Mouse (Mus musculus) lung, postnatal 14 days (tissue): ENCODE measurements around the gene Pspc1.
"Not testable (repeated sequence)": the region's sequence is repeated elsewhere in the genome, so short reads cannot be mapped to it uniquely, and the experiment has no call there.

Source experiments
- DNase-seq: peaks from one replicate; pipeline ENCODE4 v3.0.0; 2021

Gene Pspc1

DNA sequence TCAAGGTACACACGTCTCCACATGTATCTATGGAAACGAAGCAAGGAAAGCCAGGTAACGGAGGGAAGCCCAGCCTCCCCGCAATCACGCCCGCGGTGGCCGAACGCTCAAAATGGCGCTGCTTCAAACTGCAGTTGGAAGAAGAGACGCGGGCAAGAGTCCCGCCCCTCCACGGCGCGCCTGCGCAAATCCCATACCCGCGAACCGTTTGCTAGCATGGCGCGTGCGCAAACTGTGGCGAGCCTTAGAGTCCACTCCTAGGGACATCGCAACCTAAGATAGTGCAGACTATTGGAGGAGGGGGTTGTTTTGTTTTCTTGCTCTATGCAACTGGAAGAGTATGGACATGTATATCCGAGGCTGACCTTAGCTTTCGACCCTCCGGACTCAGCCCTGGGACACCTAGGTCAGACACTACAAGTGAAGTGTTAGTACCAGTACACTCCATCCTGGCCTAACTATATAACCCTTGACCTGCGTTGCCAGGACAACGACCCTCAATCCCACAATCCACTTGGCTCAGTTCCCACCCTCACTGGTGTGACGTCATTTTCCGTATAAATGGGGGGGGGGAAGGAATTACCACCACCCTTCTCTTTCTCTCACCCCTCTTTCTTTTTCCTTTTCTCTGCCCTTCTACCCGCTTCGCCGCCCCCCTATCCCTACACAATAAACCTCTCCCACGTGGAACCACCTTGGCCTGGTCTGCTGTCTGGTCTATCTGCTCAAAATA is at the start of gene Pspc1:
TSS of gene Pspc1 (minus strand) at position 117 of the 733 bp plus-strand sequence.
- peak; percentile 98 for DNase-seq

DNA sequence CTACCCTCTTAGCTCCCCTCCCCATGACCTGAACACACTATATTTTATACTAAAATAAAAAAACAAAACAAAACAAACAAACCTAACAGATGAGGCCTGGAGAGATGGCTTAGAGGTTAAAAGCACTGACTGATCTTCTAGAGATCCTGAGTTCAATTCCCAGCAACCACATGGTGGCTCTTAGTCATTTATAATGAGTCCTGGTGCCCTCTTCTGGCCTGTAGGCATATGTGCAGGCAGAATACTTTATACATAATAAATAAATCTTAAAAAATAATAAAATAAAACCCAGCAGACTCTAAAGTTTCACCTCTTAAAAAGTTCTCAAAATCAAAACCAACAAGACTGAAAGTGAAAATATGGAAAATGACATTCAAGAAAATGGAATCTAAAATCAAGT is 46.4 kb upstream of the Pspc1 start:
- no peak for DNase-seq

DNA sequence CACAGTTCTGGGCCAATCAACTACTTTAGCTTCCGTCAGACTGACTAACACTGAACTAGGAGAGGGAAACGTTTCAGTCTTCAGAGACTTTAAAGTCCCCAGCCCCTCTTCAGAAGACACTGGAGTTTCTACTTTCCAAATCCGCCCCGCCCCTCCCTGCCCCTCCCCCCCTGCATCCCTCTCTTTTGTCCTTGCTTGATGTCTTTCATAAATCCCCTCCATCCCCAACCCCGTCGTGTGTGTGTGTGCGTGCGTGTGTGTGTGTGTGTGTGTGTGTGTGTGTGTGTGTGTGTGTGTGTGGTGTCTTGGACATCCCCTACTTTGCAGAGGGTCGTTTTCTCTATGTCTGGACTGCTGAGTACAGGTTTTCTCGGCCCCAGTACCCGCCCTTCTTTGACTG is 39.5 kb upstream of the Pspc1 start:
- no peak for DNase-seq

DNA sequence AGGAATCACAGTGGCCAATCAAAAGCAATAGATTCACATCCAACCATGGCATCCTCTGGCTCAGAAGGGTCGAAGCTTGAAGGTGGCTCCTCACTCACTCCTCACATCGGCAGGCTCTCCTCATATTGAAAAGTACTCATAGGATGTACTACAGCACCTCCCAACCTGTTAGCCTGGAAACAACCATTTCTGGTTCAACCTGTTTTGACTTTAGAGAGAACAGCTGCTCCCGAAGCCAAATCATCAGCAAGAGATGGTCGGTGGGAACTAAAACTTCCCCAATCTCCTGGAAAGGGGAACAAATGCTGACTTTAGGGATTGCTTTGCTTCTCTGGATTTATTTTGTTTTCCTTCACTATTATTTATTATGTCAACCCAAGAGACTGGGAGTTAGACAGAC is 39.0 kb upstream of the Pspc1 start:
- DNase-seq, result no peak

DNA sequence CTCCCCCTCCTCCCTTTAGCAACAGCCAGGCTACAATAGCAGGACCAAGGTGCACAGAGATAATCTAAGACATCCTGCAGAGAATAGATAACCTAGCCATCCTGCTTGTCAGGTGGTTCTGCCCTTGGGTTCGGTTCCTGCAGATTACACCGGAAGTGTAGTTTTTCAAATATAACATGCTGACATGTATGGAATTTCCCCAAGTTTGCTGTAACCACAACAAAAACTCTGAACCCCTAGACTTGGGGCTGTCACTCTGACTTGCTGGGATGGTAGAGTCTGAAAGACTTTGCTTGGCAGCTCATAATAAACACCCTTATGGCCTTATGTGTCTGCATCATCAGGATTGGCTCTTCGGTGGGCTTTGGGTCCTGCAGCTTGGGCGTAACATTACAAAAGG is 38.4 kb upstream of the Pspc1 start:
- no peak for DNase-seq

DNA sequence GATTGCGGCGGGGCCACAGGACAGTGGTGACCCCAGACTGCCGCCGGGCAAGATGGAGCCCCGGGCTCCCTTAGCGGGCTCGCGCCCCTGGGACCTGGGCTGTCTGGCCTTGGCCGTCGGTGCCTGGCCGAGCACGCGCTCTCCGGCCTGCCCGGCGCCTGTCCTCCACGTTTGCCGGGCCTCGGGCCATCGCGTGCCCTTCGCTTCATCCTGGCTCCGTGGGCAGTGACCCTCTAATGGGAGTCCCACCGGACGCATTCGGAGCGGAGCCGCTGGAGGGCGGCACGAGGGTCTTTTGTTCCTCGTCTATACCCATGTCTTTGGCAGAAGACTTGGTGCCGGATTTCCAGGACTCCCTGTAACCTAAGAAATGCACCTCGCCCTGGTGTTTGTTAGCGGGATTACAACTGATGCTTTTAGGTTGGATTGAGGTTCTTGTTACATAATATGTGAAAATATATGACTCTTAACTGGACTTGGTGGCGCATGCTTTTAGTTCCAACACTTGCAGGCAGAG is 34.5 kb upstream of the Pspc1 start:
- DNase-seq, result peak; percentile 82

GRCm38 (mm10) chr14:56811701-56812339 is 33.7 kb upstream of the Pspc1 start, which contains the start of gene Zmym5:
TSS of gene Zmym5 (minus strand) at chr14:56811716.
- DNase-seq, result peak; percentile 79

DNA sequence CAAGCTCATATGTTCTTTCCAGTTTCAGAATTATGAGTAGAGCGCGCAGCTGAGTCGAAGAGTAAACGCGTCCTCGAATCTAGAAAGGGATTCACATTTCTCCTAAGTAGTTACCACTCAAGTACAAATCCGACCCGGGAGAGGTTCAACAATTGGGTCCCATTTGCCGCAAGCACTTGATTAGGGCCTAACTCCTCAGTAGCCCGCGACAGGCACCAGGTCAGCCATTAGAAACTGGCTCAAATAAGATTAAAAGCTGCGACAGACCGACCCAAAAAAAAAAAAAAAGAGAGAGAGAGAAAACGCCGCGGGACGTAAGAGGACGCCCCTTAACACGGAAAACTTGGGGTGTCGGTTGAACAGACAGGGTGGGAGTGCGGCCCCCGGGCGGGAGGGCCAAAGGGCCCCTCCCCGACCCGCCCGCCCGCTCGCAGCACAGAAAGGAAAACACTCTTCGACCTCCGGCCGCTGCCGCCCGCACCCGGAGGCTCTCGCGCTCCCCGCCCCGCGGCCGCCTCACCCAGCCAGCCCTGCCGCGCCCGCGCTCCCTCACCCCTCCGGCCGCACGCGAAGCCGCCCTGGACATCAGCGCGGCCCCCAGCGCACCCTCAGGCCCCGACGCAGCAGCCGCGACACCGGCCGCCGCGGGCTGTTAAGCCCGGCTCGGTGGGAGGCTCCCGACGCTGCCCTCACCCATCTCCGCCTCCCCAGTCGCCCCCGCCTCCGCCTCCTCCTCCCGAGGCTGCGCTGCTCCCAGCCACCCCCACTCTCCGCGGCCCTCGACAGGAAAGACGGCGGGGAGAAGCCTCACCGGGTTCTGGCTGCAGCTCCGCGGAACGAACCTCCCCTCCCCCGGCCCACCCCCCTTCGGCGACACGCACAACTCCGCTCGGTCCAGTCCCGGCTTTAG is 32.9 kb upstream of the Pspc1 start:
- DNase-seq, result peak; percentile 50

DNA sequence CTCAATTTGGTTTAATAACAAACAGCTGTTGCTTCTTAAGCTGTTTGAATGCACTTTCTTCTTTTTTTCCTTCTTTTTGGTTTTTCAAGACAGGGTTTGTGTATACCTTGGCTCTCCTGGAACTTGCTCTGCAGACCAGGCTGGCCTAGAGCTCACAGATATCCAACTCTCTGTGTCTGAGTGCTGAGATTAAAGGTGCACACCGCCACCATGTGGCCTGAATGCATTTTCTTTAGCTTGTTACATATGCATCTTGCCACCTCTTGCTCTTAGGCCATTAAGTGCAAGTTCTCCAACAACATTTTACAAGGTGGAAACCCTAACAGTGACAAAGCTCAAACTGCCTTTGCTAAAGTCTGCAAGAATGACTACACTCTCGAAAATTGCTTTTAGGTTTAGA is 15.1 kb upstream of the Pspc1 start:
- DNase-seq, result peak; percentile 53

DNA sequence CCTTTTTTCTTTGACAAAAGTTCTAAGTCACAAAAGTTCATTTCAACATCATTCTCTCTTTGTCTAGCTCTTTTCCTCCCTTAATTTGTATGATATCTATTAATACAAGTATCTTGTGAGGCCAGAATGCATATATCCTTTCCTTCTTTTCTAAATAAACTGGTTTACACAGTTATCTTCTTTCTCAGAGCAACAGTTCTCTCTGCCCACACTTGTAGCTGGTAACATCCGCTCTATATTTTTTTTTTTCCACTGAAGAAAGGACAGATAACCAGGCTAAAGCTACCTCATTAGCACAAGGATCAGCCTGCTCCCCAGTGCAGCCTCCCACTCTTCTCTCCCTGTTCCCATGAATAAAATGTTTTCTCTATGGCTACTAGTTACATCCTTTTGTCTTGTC is 6.5 kb upstream of the Pspc1 start:
- DNase-seq, result no peak

DNA sequence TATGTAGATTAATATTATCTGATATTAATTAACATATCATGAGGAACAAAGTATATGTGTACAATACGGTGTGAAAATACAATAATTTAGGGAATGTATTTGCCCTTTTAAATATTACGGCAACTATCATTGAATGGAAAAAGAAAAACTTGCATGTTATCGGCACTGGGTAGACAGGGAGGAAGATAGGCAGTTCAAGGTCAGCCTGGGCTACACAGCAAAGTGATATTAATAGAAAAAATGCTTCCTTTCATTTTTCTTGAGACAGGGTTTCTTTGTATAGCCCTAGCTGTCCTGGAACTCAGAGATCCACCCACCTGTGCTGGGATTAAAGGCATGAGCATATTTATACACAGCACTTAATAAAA is 801 bp upstream of the Pspc1 start:
- no peak for DNase-seq

DNA sequence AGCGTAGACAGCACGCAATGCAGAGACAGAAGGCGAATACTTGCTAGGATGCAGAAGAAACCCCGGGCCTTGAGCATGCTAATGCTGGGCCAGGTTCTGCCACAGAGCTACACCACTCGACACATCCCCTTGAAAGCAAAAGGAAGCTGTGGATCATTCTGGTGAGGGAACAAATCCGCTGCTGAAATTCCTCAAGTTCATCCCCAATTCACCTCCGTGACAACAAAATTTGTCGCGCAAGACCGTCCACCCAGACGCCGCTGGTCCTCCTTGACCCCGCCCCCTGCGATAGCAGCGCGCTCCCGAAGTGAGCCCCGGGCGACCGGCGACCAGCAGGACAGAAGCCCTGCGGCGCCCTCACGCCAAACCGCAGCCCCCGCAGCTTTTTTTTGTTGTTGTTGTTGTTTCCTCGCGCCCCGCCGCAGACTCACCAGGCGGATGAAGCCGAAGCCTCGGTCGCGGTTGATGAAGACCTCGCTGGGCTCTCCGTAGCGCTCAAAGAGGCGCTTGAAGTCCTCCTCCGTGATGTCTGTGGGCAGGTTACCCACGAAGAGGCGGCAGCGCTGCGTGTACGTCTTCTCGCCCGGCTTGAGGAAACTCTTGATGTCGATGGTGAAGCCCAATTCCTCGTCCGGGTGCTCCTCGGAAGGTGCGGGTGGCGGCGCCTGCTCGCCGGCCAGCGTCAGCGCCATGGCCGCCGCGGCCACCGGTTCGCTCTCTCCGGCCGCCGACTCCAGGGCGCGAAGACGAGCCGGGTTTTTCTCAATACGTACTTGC is 568 bp downstream of the Pspc1 start:
- DNase-seq, result peak; percentile 71

DNA sequence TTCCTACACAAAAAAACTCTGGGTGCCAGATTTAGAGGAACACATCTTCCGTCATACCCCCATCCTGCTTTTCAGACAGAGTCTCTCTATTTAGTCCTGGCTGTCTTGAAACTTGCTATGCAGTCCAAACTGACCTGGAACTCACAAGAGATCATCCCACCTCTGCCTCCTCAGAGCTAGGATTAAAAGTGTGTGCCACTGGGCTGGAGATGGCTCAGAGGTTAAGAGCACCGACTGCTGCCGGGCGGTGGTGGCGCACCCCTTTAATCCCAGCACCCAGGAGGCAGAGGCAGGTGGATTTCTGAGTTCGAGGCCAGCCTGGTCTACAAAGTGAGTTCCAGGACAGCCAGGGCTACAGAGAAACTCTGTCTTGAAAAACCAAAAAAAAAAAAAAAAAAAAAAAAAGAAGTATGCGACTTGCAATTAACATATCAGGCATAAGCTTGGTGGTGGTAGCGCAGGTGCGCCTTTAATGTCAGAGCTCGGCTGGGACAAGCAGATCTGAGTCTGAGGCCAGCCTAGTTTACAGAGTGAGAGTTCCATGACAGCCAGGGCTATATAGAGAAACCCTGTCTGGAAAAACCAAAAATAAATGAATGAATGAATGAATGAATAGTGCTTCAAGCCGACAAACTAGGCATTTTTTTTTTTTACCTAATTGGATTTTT is 1.4 kb downstream of the Pspc1 start:
- DNase-seq, result no peak

DNA sequence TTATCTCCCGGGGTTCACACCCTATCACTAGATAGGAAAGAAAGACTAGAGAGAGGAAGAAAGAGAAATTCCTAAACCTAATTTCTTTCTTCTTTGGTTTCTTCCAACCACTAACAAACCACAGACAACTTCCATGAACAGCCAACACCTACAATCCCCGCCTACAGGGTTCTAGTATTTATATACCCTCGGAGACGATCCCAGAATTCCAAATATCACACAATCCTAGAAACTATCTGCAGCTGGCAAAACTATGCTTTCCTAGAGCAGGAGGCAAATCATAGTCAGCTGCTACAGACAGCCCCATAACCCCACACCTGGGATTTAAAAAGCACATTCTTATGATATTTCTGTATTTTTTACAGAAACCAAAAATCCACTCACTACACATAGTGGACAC is 2.7 kb downstream of the Pspc1 start:
- DNase-seq, result no peak

GRCm38 (mm10) chr14:56766438-56766837 is 11.7 kb downstream of the Pspc1 start:
- not testable (repeated sequence) for DNase-seq

GRCm38 (mm10) chr14:56765117-56765516 is 13.0 kb downstream of the Pspc1 start:
- not testable (repeated sequence) for DNase-seq

DNA sequence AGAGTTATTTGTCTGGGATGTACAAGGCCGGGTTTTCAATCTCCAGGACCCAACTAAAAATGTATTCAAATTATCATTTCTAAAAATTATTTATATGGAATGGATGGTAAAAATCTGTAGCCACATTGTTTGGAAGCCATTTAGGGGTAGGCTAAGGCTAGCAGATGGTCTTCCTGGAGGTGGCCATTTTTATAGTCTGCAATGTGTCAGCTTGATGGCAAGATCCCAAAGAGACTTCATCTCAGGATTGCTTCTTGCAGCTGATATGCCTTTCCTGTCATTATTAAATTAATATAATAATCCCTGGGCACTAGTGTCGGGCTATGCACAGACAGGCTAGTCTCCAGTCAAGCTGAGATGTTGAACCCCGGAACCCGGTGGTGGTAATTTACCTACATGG is 26.8 kb downstream of the Pspc1 start:
- DNase-seq, result no peak

DNA sequence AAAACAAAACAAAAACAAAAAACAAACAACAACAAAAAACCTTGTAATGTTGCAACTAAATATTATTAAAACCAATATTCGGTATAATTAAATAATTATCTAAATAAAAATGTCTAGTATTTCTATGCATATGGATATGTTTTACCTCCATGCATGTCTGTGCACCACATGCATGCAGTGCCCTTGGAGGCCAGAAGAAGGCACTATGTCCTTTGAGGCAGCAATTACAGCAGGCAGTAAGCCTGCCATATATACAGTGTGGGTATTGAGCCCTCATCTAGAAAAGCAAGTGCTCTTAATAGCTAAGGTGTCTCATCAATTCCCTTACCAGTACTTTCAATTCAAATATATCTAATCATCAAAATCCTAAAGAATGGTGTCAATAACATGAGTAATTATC is 37.9 kb downstream of the Pspc1 start:
- DNase-seq, result no peak

DNA sequence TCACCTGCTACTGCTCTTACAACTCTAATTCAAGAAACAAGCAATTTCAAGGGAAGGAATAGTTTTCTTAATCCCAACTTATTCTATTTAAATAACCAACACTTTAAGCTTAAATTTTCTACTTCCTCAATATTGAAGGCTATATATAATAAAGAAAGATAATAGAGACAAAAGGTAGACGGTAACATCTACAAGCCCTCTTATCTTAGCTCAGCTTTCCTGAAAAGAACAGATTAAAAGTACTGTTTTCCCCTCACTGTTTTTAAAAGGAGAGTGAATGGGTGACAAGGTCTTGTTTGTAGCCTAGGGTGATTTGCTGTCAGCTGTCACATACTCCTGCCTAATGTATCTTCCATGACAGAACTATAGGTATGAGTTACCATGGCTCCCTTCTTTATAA is 51.6 kb downstream of the Pspc1 start:
- no peak for DNase-seq

DNA sequence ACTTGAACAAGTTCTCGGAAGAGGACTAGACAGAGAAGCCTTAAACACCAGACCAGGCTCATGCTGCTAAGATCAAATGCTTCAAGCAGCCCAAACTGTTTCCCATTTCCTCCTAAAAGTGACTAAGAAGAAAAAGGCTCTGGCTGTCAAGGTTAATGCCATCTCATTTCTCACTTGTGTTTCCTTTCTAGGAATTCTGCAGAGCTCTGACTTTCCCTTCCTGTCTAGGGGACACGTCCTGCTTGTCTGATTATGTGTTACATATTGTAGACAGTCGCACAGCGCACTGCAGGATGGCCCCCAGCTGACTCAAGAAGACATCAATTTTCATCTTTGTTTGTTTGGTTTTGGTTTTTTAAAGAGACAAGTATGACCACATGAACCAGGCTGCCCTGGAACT is 72.4 kb downstream of the Pspc1 start:
- DNase-seq, result no peak

DNA sequence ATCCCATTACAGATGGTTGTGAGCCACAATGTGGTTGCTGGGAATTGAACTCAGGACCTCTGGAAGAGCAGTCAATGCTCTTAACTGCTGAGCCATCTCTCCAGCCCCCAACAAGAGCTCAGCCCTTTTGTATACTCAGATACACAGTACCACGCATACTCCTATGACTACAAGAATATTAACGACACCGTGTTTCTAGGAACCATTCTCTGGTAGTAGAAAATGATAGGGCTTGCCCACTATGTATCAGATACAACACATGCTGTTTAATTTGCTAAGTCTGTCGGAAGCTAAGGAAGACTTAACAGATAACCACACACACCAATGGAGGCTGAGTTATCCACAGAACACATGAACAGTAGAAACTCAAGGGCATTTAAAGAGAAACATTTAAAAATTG is 75.5 kb downstream of the Pspc1 start:
- no peak for DNase-seq

GRCm38 (mm10) chr14:56697836-56698235 is 80.3 kb downstream of the Pspc1 start:
- DNase-seq, result no peak
